Mouse (Mus musculus) hindbrain, embryonic 16.5 days (tissue): ENCODE measurements at regions not wholly inside any gene's neighbourhood (a gene's known extent, or its start where the extent isn't known, plus 50 kb on each side); places are given as distances from the start of the nearest gene placed in this dataset.

Source experiments
- ATAC-seq: fragments of 200-750 bp; cut with Nextera tagmentation; 2 replicates; pipeline ENCODE4 v1.8.0; 2017; ENCODE audit warnings: moderate TSS enrichment, moderate library complexity
- H3K27ac ChIP-seq: fragments of 300-500 bp; sonication (generic); 2 replicates; pipeline ENCODE4 v1.5.1; 2014; ENCODE audit warnings: low read depth, mild to moderate bottlenecking, control low read depth, low read length, moderate library complexity
- H3K27me3 ChIP-seq: fragments of 300-500 bp; sonication (generic); replicated peaks from 2 replicates; pipeline ENCODE4 v1.6.1; 2014; ENCODE audit warnings: low read length; ENCODE audit not compliant: control insufficient read depth, insufficient read depth
- H3K36me3 ChIP-seq: fragments of 300-500 bp; sonication (generic); 2 replicates; pipeline ENCODE4 v1.6.1; 2014; ENCODE audit warnings: mild to moderate bottlenecking, low read length, moderate library complexity, mixed read lengths; ENCODE audit not compliant: control insufficient read depth, insufficient read depth
- H3K4me1 ChIP-seq: fragments of 300-500 bp; sonication (generic); 2 replicates; pipeline ENCODE4 v1.6.1; 2014; ENCODE audit warnings: low read depth, low read length; ENCODE audit not compliant: control insufficient read depth, insufficient read depth
- H3K4me2 ChIP-seq: fragments of 300-500 bp; sonication (generic); 2 replicates; pipeline ENCODE4 v1.6.1; 2014; ENCODE audit warnings: mild to moderate bottlenecking, low read length, control low read depth, moderate library complexity
- H3K4me3 ChIP-seq: fragments of 300-500 bp; sonication (generic); 2 replicates; pipeline ENCODE4 v1.5.1; 2014; ENCODE audit warnings: mild to moderate bottlenecking, low read length, control low read depth, moderate library complexity
- H3K9ac ChIP-seq: fragments of 300-500 bp; sonication (generic); 2 replicates; pipeline ENCODE4 v1.6.1; 2014; ENCODE audit warnings: low read depth, mild to moderate bottlenecking, control low read depth, low read length, moderate library complexity
- H3K9me3 ChIP-seq: fragments of 300-500 bp; sonication (generic); 2 replicates; pipeline ENCODE4 v1.6.1; 2014; ENCODE audit warnings: mild to moderate bottlenecking, low read length, moderate library complexity; ENCODE audit not compliant: control insufficient read depth
- WGBS: fragments of 180-500 bp; shearing (Covaris S2); extraction: QIAGEN DNeasy Blood & Tissue Kit; methylation state at CpG from one replicate; pipeline ENCODE4 v1.1.7; 2014; 5-methylcytosine and 5-hydroxymethylcytosine counted together

GRCm38 (mm10) chr12:50893604-50894003, 244.7 kb upstream of the Prkd1 start:
- no peak for ATAC-seq

GRCm38 (mm10) chr12:50875796-50876195, 226.9 kb upstream of the Prkd1 start:
- no peak overlapping the region for H3K27ac ChIP-seq
- no peak for ATAC-seq
- H3K9ac ChIP-seq: no peak overlapping the region
- H3K4me1 ChIP-seq: no peaks in the 10 kb centered on the region; the same call in 1 of the 2 replicates
- no peaks in the 10 kb centered on the region for H3K36me3 ChIP-seq
- no peak overlapping the region for H3K4me2 ChIP-seq
- no peak overlapping the region for H3K4me3 ChIP-seq
- H3K9me3 ChIP-seq: no peaks in the 10 kb centered on the region
- no peaks in the 10 kb centered on the region for H3K27me3 ChIP-seq

More at GRCm38 (mm10) chr12:50893604-50894003, 244.7 kb upstream of the Prkd1 start:
- Histone ChIP-seq H3K9ac (no peak overlapping the region), H3K9me3 (no peaks in the 10 kb centered on the region), H3K4me1 (no peaks in the 10 kb centered on the region), H3K4me3 (no peak overlapping the region), H3K4me2 (no peak overlapping the region), H3K27ac (no peak overlapping the region), H3K36me3 (no peaks in the 10 kb centered on the region), H3K27me3 (no peaks in the 10 kb centered on the region)
- WGBS: 62% methylated on average over 5 of the region's 5 CpGs

GRCm38 (mm10) chr12:50874024-50874398, 225.1 kb upstream of the Prkd1 start:
- Histone ChIP-seq H3K4me1 (no peaks in the 10 kb centered on the region; the same call in 1 of the 2 replicates), H3K27me3 (no peaks in the 10 kb centered on the region), H3K27ac (no peak overlapping the region), H3K9ac (no peak overlapping the region), H3K36me3 (no peaks in the 10 kb centered on the region), H3K4me2 (no peak overlapping the region), H3K4me3 (no peak overlapping the region), H3K9me3 (no peaks in the 10 kb centered on the region)
- WGBS: 78% methylated on average over 4 of the region's 4 CpGs
- ATAC-seq: no peak

GRCm38 (mm10) chr12:50873390-50874023, 224.6 kb upstream of the Prkd1 start:
- Histone ChIP-seq H3K27ac (no peak overlapping the region), H3K36me3 (no peaks in the 10 kb centered on the region), H3K4me1 (no peaks in the 10 kb centered on the region; the same call in 1 of the 2 replicates), H3K4me3 (no peak overlapping the region), H3K4me2 (no peak overlapping the region), H3K9ac (no peak overlapping the region), H3K27me3 (no peaks in the 10 kb centered on the region), H3K9me3 (no peaks in the 10 kb centered on the region)
- peak; percentile 80 for ATAC-seq
- WGBS: 67% methylated on average over 11 of the region's 11 CpGs

GRCm38 (mm10) chr12:50851644-50852043, 202.7 kb upstream of the Prkd1 start:
- no peaks in the 10 kb centered on the region for H3K4me1 ChIP-seq
- no peak overlapping the region for H3K4me3 ChIP-seq
- H3K27ac ChIP-seq: no peak overlapping the region
- H3K36me3 ChIP-seq: no peaks in the 10 kb centered on the region
- ATAC-seq: no peak
- no peak overlapping the region for H3K4me2 ChIP-seq
- whole genome bisulfite sequencing: 70% methylated on average over 3 of the region's 3 CpGs
- H3K9me3 ChIP-seq: no peaks in the 10 kb centered on the region
- no peak overlapping the region for H3K9ac ChIP-seq
- no peaks in the 10 kb centered on the region for H3K27me3 ChIP-seq

- H3K4me1 ChIP-seq: no peaks in the 10 kb centered on the region
- no peak overlapping the region for H3K9ac ChIP-seq
- H3K27ac ChIP-seq: no peak overlapping the region
- H3K27me3 ChIP-seq: no peaks in the 10 kb centered on the region
- H3K4me2 ChIP-seq: no peak overlapping the region
- ATAC-seq: no peak
- H3K36me3 ChIP-seq: no peaks in the 10 kb centered on the region
- no peaks in the 10 kb centered on the region for H3K9me3 ChIP-seq
- 83% methylated on average over 3 of the region's 3 CpGs for WGBS
- H3K4me3 ChIP-seq: no peak overlapping the region
These were observed 199.1 kb upstream of the Prkd1 start for GRCm38 (mm10) chr12:50847976-50848375.

- no peak overlapping the region for H3K4me3 ChIP-seq
- H3K4me2 ChIP-seq: no peak overlapping the region
- H3K27ac ChIP-seq: no peak overlapping the region
- ATAC-seq: no peak
- no peaks in the 10 kb centered on the region for H3K4me1 ChIP-seq
- H3K9me3 ChIP-seq: no peaks in the 10 kb centered on the region
- WGBS: 87% methylated on average over 6 of the region's 6 CpGs
- no peak overlapping the region for H3K9ac ChIP-seq
- H3K27me3 ChIP-seq: no peaks in the 10 kb centered on the region
- no peaks in the 10 kb centered on the region for H3K36me3 ChIP-seq
These were observed 193.8 kb upstream of the Prkd1 start for GRCm38 (mm10) chr12:50842744-50843143.

GRCm38 (mm10) chr12:50839391-50839790, 190.5 kb upstream of the Prkd1 start:
- H3K36me3 ChIP-seq: no peaks in the 10 kb centered on the region
- H3K4me2 ChIP-seq: no peak overlapping the region
- no peak overlapping the region for H3K4me3 ChIP-seq
- H3K27ac ChIP-seq: no peak overlapping the region
- no peak overlapping the region for H3K9ac ChIP-seq
- no peaks in the 10 kb centered on the region for H3K9me3 ChIP-seq
- H3K4me1 ChIP-seq: no peaks in the 10 kb centered on the region
- WGBS: 32% methylated on average over 2 of the region's 2 CpGs
- ATAC-seq: no peak
- H3K27me3 ChIP-seq: no peaks in the 10 kb centered on the region

- H3K9me3 ChIP-seq: no peaks in the 10 kb centered on the region
- no peaks in the 10 kb centered on the region for H3K27me3 ChIP-seq
- H3K36me3 ChIP-seq: no peaks in the 10 kb centered on the region
- 80% methylated on average over 7 of the region's 7 CpGs for WGBS
- H3K4me3 ChIP-seq: no peak overlapping the region
- H3K27ac ChIP-seq: no peak overlapping the region
- H3K4me2 ChIP-seq: no peak overlapping the region
- ATAC-seq: no peak
- no peaks in the 10 kb centered on the region for H3K4me1 ChIP-seq
- no peak overlapping the region for H3K9ac ChIP-seq
These were observed 159.9 kb upstream of the Prkd1 start for GRCm38 (mm10) chr12:50808731-50809281.
